Mouse (Mus musculus): ENCODE results near the gene Farp1. TPM values are rescaled to one million over a fixed set of nuclear protein-coding genes. Genes with fewer than 3 reads are reported as not detected.
A peak's percentile ranks its signal among the peaks of the same experiment; 100 is the strongest.

Gene Farp1
- polyA plus RNA-seq, 1 experiment from 2014 or later, result 27.9 TPM

- 93% methylated on average over 9 of the region's 9 CpGs for WGBS
- no peak for ATAC-seq (ENCODE audit: low FRiP score)
- Histone ChIP-seq H3K27me3 (no peaks in the 10 kb centered on the region), H3K9me3 (no peaks in the 10 kb centered on the region), H3K36me3 (replicated peaks) (peaks cover 44% of the 10 kb centered on the region), H3K4me2 (no peak overlapping the region), H3K27ac (no peak overlapping the region), H3K4me3 (replicated peaks) (no peak overlapping the region), H3K4me1 (no peaks in the 10 kb centered on the region), H3K9ac (no peak overlapping the region)
Measured at GRCm38 (mm10) chr14:121299093-121299492, 264.1 kb downstream of the Farp1 start.

DNA sequence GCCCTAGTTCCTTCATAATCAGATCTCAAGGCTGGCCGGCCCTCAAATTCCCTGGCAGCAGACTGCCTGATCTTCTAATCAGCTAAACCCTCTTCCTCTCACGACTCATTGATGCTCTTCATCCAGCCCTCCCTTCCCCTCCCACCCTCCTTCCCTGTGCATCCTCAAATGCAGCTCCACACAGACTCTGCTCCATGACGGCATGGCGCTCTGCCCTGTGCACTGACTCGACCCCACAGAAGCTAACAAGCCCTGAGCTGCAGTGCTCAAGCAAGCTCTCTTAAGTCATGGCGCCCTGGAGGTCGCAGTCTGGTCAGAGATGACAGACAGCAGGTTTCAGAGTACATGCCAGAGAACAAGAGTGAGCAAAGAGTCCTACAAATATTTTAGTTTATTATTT is 269.5 kb downstream of the Farp1 start:
- Histone ChIP-seq H3K4me2 (no peak overlapping the region), H3K4me1 (peaks cover 3% of the 10 kb centered on the region; the same call in 1 of the 2 replicates), H3K36me3 (replicated peaks) (peaks cover 28% of the 10 kb centered on the region), H3K27me3 (no peaks in the 10 kb centered on the region), H3K4me3 (replicated peaks) (no peak overlapping the region), H3K27ac (no peak overlapping the region), H3K9ac (no peak overlapping the region), H3K9me3 (no peaks in the 10 kb centered on the region)
- WGBS, result 60% methylated on average over 7 of the region's 7 CpGs
- 0 out of 2 replicates have a peak, but pooled peaks have one; percentile 49 for ATAC-seq (ENCODE audit: low FRiP score)

DNA sequence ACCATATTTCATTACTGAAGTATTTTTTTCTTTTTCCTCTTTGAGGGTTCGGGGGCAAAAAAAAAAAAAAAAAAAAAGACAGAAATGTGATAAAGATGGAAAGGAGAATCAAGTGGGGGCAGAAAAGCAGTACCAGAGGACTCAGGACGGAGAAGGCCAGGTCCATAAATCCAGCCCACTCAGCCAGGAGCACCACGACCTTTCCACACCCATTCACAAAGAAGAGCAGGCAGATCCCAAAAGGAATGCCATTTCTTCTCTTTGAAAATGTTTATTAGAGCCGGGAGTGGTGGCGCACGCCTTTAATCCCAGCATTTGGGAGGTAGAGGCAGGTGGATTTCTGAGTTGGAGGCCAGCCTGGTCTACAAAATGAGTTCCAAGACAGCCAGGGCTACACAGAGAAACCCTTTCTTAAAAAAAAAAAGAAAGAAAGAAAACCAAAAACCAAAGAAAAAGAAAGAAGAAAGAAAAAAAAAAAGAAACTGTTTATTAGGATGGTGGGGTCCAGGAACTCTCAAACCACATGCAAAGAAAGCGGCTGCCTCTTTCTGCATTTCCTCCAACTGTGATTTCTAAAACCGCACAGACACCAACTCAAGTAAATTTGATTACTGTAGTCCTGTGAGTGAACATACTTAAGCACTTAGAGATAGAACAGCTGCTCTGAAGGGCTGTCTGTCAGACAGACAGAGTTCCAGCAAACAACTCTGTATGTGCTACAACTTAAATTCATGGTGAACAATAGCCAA is 270.5 kb downstream of the Farp1 start:
- Histone ChIP-seq H3K36me3 (replicated peaks) (peaks cover 21% of the 10 kb centered on the region), H3K27me3 (no peaks in the 10 kb centered on the region), H3K4me1 (peaks cover 3% of the 10 kb centered on the region; the same call in 1 of the 2 replicates), H3K9me3 (no peaks in the 10 kb centered on the region), H3K27ac (no peak overlapping the region), H3K4me2 (no peak overlapping the region), H3K9ac (no peak overlapping the region), H3K4me3 (replicated peaks) (no peak overlapping the region)
- no peak for ATAC-seq (ENCODE audit: low FRiP score)
- 56% methylated on average over 8 of the region's 8 CpGs for WGBS

- WGBS, result 88% methylated on average over 3 of the region's 3 CpGs
- no peak for ATAC-seq (ENCODE audit: low FRiP score)
- Histone ChIP-seq H3K4me3 (replicated peaks) (no peak overlapping the region), H3K4me2 (no peak overlapping the region), H3K9ac (no peak overlapping the region), H3K36me3 (replicated peaks) (0 out of 2 replicates have a peak, but pooled peaks cover 2% of the 10 kb centered on the region), H3K4me1 (peaks cover 8% of the 10 kb centered on the region), H3K27me3 (no peaks in the 10 kb centered on the region), H3K9me3 (no peaks in the 10 kb centered on the region), H3K27ac (no peak overlapping the region)
Measured at GRCm38 (mm10) chr14:121309909-121310308, 274.9 kb downstream of the Farp1 start.

GRCm38 (mm10) chr14:121310325-121311080 is 275.5 kb downstream of the Farp1 start:
- Histone ChIP-seq H3K27ac (no peak overlapping the region), H3K4me1 (peaks cover 14% of the 10 kb centered on the region), H3K4me3 (replicated peaks) (no peak overlapping the region), H3K36me3 (replicated peaks) (0 out of 2 replicates have a peak, but pooled peaks cover 2% of the 10 kb centered on the region), H3K4me2 (no peak overlapping the region), H3K9ac (no peak overlapping the region), H3K9me3 (no peaks in the 10 kb centered on the region), H3K27me3 (no peaks in the 10 kb centered on the region)
- 89% methylated on average over 6 of the region's 6 CpGs for WGBS
- no peak for ATAC-seq (ENCODE audit: low FRiP score)

DNA sequence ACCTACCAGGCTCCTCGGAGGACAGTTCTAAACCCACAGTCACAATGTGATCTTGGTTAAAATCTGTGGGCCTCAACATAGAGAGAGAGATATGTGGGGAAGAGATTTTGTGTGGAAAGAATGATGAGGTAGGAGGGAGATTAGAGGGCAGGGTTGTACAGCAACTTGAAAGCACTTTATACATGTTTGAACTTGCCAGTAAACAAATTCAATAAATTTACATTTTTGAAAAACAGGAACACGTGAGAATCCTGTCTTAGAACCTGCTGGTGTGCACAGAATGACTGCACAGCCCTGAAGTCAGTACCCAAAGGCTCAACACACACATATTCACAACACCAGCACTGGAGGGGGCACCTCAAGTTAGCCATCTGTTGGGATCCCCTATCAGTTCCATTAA is 276.1 kb downstream of the Farp1 start:
- Histone ChIP-seq H3K4me2 (no peak overlapping the region), H3K4me1 (peaks cover 16% of the 10 kb centered on the region), H3K9ac (no peak overlapping the region), H3K4me3 (replicated peaks) (no peak overlapping the region), H3K27me3 (no peaks in the 10 kb centered on the region), H3K27ac (no peak overlapping the region), H3K9me3 (no peaks in the 10 kb centered on the region), H3K36me3 (replicated peaks) (0 out of 2 replicates have a peak, but pooled peaks cover 2% of the 10 kb centered on the region)
- WGBS, result 91% methylated on average over 2 of the region's 2 CpGs
- no peak for ATAC-seq (ENCODE audit: low FRiP score)

DNA sequence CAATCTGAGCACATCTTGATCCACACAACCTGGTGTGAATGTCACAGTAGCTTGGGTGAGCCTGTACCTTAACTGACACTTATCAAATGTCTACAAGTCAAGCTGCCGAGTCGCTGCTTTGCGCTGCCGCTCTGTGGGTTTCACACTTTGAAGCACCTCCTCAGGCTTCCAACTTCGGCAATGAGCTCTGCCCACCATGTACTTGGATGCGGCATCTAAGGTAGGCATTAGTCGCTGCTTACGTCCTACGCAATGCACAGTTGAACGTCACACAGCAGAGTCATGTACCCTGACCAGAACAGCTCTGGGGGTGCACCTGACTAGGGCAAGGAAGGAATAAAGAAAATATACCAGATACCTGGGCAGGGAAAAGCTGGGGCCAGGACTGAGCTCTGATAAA is 278.3 kb downstream of the Farp1 start:
- Histone ChIP-seq H3K9me3 (no peaks in the 10 kb centered on the region), H3K9ac (no peak overlapping the region), H3K4me2 (no peak overlapping the region), H3K27me3 (no peaks in the 10 kb centered on the region), H3K36me3 (replicated peaks) (no peaks in the 10 kb centered on the region), H3K4me3 (replicated peaks) (no peak overlapping the region), H3K4me1 (peaks cover 32% of the 10 kb centered on the region), H3K27ac (no peak overlapping the region)
- ATAC-seq (ENCODE audit: low FRiP score), result no peak
- WGBS, result 94% methylated on average over 10 of the region's 10 CpGs

DNA sequence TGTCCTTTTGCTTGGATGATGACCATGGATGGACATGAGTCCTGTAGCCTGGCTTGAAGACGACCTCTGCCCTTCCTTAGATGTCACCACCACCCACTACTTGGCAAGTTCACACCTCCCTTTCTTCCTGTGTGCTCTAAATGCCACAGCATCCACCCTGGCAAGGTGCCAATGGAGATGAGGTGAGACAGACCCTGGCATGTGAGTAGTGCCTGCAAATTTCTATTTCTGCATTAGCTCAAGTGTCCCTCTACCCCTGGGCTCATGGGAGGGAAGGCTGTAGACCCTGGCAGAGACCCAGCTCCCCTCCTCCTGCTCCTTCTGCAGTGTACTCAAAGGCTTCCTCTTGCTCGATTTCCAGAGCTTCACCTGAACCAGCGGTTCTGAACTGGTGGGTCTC is 279.9 kb downstream of the Farp1 start:
- peaks cover 32% of the 10 kb centered on the region for H3K4me1 ChIP-seq

GRCm38 (mm10) chr14:121316136-121316535 is 281.1 kb downstream of the Farp1 start:
- Histone ChIP-seq H3K27me3 (no peaks in the 10 kb centered on the region), H3K9ac (no peak overlapping the region), H3K4me2 (no peak overlapping the region), H3K27ac (no peak overlapping the region), H3K36me3 (replicated peaks) (no peaks in the 10 kb centered on the region), H3K9me3 (no peaks in the 10 kb centered on the region), H3K4me1 (peaks cover 32% of the 10 kb centered on the region), H3K4me3 (replicated peaks) (no peak overlapping the region)
- WGBS, result 39% methylated on average over 5 of the region's 5 CpGs
- ATAC-seq (ENCODE audit: low FRiP score), result no peak

More for the DNA sequence above, 279.9 kb downstream of the Farp1 start:
- Histone ChIP-seq H3K4me3 (replicated peaks) (no peak overlapping the region), H3K36me3 (replicated peaks) (no peaks in the 10 kb centered on the region), H3K9ac (no peak overlapping the region), H3K9me3 (no peaks in the 10 kb centered on the region), H3K27me3 (no peaks in the 10 kb centered on the region), H3K4me2 (no peak overlapping the region), H3K27ac (no peak overlapping the region)
- 82% methylated on average over 3 of the region's 3 CpGs for WGBS
- no peak for ATAC-seq (ENCODE audit: low FRiP score)

- ATAC-seq (ENCODE audit: low FRiP score), result no peak
- H3K27ac ChIP-seq, result no peak overlapping the region
- WGBS, result 78% methylated on average over 13 of the region's 13 CpGs
Measured at GRCm38 (mm10) chr14:121316631-121317311, 281.8 kb downstream of the Farp1 start.

DNA sequence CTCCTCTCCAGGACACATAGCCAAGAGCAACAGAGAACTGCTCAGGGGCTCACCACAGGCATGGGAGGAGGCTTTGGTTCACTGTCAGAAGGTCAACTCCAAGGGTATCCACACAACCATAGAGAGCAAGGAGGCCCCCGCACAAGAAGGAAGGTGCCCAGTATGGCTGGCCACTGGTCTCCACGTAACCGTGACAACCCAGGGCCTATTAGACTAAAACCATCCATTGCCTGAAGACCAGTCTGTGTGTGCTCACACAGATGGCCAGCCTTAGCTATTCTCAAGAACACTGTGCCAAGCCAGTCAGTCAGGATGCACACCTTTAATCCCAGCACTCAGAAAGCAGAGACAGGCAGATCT is 282.3 kb downstream of the Farp1 start:
- no peak for ATAC-seq (ENCODE audit: low FRiP score)
- Histone ChIP-seq H3K36me3 (replicated peaks) (peaks cover 4% of the 10 kb centered on the region; the same call in 1 of the 2 replicates), H3K27me3 (no peaks in the 10 kb centered on the region), H3K27ac (no peak overlapping the region), H3K4me3 (replicated peaks) (no peak overlapping the region), H3K4me1 (peaks cover 32% of the 10 kb centered on the region), H3K4me2 (no peak overlapping the region), H3K9ac (no peak overlapping the region), H3K9me3 (no peaks in the 10 kb centered on the region)
- 82% methylated on average over 3 of the region's 3 CpGs for WGBS

More at GRCm38 (mm10) chr14:121316631-121317311, 281.8 kb downstream of the Farp1 start:
- no peak overlapping the region for H3K4me3 ChIP-seq (replicated peaks)
- peaks cover 32% of the 10 kb centered on the region for H3K4me1 ChIP-seq
- H3K27me3 ChIP-seq, result no peaks in the 10 kb centered on the region
- peaks cover 2% of the 10 kb centered on the region; the same call in 1 of the 2 replicates for H3K36me3 ChIP-seq (replicated peaks)
- no peak overlapping the region for H3K4me2 ChIP-seq
- H3K9ac ChIP-seq, result no peak overlapping the region
- no peaks in the 10 kb centered on the region for H3K9me3 ChIP-seq

- ATAC-seq (ENCODE audit: low FRiP score), result no peak
- no peaks in the 10 kb centered on the region for H3K9me3 ChIP-seq
- H3K4me1 ChIP-seq, result peaks cover 29% of the 10 kb centered on the region
- H3K9ac ChIP-seq, result no peak overlapping the region
- 88% methylated on average over 5 of the region's 5 CpGs for WGBS
- H3K4me3 ChIP-seq (replicated peaks), result no peak overlapping the region
- peaks cover 4% of the 10 kb centered on the region; the same call in 1 of the 2 replicates for H3K36me3 ChIP-seq (replicated peaks)
- H3K4me2 ChIP-seq, result no peak overlapping the region
- no peaks in the 10 kb centered on the region for H3K27me3 ChIP-seq
- no peak overlapping the region for H3K27ac ChIP-seq
Measured at GRCm38 (mm10) chr14:121318382-121318781, 283.4 kb downstream of the Farp1 start.

Data from forebrain, embryonic 12.5 days (tissue).